Mouse (Mus musculus) heart, adult 2 months (tissue): Measurements from ENCODE around the gene Akr7a5. TPM values are rescaled to one million over a fixed set of nuclear protein-coding genes. Genes with fewer than 3 reads are reported as not detected.

Experiments
- DNase-seq, 2 experiments: peaks; one replicate each; pipeline ENCODE4 v3.0.0; 2021
- H3K27ac ChIP-seq: fragments of 200-600 bp; 2 replicates; pipeline ENCODE4 v1.8.1; 2022
- H3K27me3 ChIP-seq: fragments of 200-500 bp; 2 replicates; pipeline ENCODE4 v1.6.1; 2012; ENCODE audit warnings: mild to moderate bottlenecking, low read length, inconsistent platforms, mixed read lengths; ENCODE audit not compliant: control insufficient read depth, insufficient read depth
- H3K36me3 ChIP-seq: fragments of 200-500 bp; 2 replicates; pipeline ENCODE4 v1.6.1; 2012; ENCODE audit warnings: low read length, inconsistent platforms; ENCODE audit not compliant: control insufficient read depth, insufficient read depth
- H3K4me1 ChIP-seq: fragments of 200-500 bp; 2 replicates; pipeline ENCODE4 v1.6.1; 2011; ENCODE audit warnings: low read length; ENCODE audit not compliant: control insufficient read depth, insufficient read depth
- H3K4me3 ChIP-seq: fragments of 200-600 bp; 2 replicates; pipeline ENCODE4 v1.8.1; 2022
- H3K79me2 ChIP-seq: fragments of 200-500 bp; replicated peaks from 2 replicates; pipeline ENCODE4 v1.6.1; 2012; ENCODE audit warnings: mild to moderate bottlenecking, inconsistent platforms, low read length, moderate library complexity, mixed read lengths; ENCODE audit not compliant: control insufficient read depth, insufficient read depth
- H3K9ac ChIP-seq: fragments of 200-500 bp; 2 replicates; pipeline ENCODE4 v1.6.1; 2012; ENCODE audit warnings: low read depth, mild to moderate bottlenecking, control low read depth, inconsistent platforms, low read length, mixed read lengths
- CTCF ChIP-seq: fragments of 200-600 bp; IDR thresholded peaks from 2 replicates; pipeline ENCODE4 v1.8.1; 2022; ENCODE audit warnings: antibody characterized with exemption, mild to moderate bottlenecking, moderate library complexity
- EP300 ChIP-seq: fragments of 200-500 bp; IDR thresholded peaks from 2 replicates; pipeline ENCODE4 v1.6.1; 2011; ENCODE audit warnings: low read depth, low read length, control low read depth; ENCODE audit not compliant: insufficient read depth
- POLR2A ChIP-seq: fragments of 200-500 bp; IDR thresholded peaks from 2 replicates; pipeline ENCODE4 v1.6.1; 2011; ENCODE audit warnings: mild to moderate bottlenecking, low read depth, low read length, control low read depth; ENCODE audit not compliant: insufficient read depth
- WGBS: fragments of 180-500 bp; shearing (Covaris S2); methylation state at CpG from one replicate; pipeline ENCODE4 v1.1.7; 2018; 5-methylcytosine and 5-hydroxymethylcytosine counted together
- intact Hi-C: fragments of 180-260 bp; cut with DNase I; formaldehyde crosslinking; loops from one replicate; pipeline ENCODE4 v1.15.1; 2025
- polyA plus RNA-seq: library from polyadenylated mRNA; depleted of rRNA; stranded (reverse); fragments of >200 nt; gene quantifications from 2 replicates; pipeline ENCODE4 v1.2.3, GENCODE M21; 2012
- total RNA-seq, 2 experiments: library from RNA; stranded (reverse); gene quantifications; 2 replicates each; pipeline ENCODE4 v1.2.3; 2021

The Akr7a5 gene
- total and polyA plus RNA-seq, 3 experiments: 40.2 to 51.3 (median 48.4) TPM

GRCm38 (mm10) chr4:139289017-139289416 lies 21.5 kb upstream of the Akr7a5 start:
- Histone ChIP-seq H3K36me3 (no peaks in the 10 kb centered on the region), H3K4me1 (peaks cover 4% of the 10 kb centered on the region), H3K4me3 (no peak overlapping the region), H3K9ac (no peak overlapping the region), H3K27me3 (no peaks in the 10 kb centered on the region), H3K79me2 (no peaks in the 10 kb centered on the region), H3K27ac (no peak overlapping the region)
- intact Hi-C loops: loop anchor here (5.0 kb wide), 1 partner anchor 48 kb away; no protein-coding TSS in a partner anchor
- no peak for TF ChIP-seq POLR2A
- 0 out of 2 replicates have a peak, but pooled peaks have one; percentile 5 for TF ChIP-seq EP300
- TF ChIP-seq CTCF: peak; percentile 83
- peak; percentile 48 to 49 for DNase-seq
- 63% methylated on average over 10 of the region's 10 CpGs for WGBS

- intact Hi-C loops: no loop called here
- no peak for TF ChIP-seq EP300
- no peak for TF ChIP-seq POLR2A
- TF ChIP-seq CTCF: no peak
- no peaks in the 10 kb centered on the region for H3K36me3 ChIP-seq
- H3K4me3 ChIP-seq: no peak overlapping the region
- H3K27ac ChIP-seq: no peak overlapping the region
- DNase-seq: no peak
- H3K27me3 ChIP-seq: no peaks in the 10 kb centered on the region
- no peaks in the 10 kb centered on the region for H3K79me2 ChIP-seq
- H3K4me1 ChIP-seq: peaks cover 4% of the 10 kb centered on the region
- WGBS: 87% methylated on average over 16 of the region's 16 CpGs
- H3K9ac ChIP-seq: no peak overlapping the region
Measured at GRCm38 (mm10) chr4:139291099-139291498, 19.4 kb upstream of the Akr7a5 start.

- no peak overlapping the region for H3K9ac ChIP-seq
- peaks cover 4% of the 10 kb centered on the region for H3K4me1 ChIP-seq
- intact Hi-C loops: no loop called here
- no peaks in the 10 kb centered on the region for H3K79me2 ChIP-seq
- H3K27ac ChIP-seq: no peak overlapping the region
- TF ChIP-seq CTCF: no peak
- no peak for TF ChIP-seq POLR2A
- no peak for TF ChIP-seq EP300
- no peak overlapping the region for H3K4me3 ChIP-seq
- no peaks in the 10 kb centered on the region for H3K36me3 ChIP-seq
- no peak for DNase-seq
- no peaks in the 10 kb centered on the region for H3K27me3 ChIP-seq
- WGBS: 90% methylated on average over 5 of the region's 5 CpGs
Measured at GRCm38 (mm10) chr4:139292038-139292437, 18.5 kb upstream of the Akr7a5 start.

GRCm38 (mm10) chr4:139297566-139297965 lies 13.0 kb upstream of the Akr7a5 start:
- intact Hi-C loops: no loop called here
- H3K79me2 ChIP-seq: no peaks in the 10 kb centered on the region
- WGBS: 68% methylated on average over 4 of the region's 4 CpGs
- no peak overlapping the region for H3K27ac ChIP-seq
- peak; percentile 87 for TF ChIP-seq EP300
- no peak for TF ChIP-seq POLR2A
- TF ChIP-seq CTCF: peak; percentile 54
- H3K4me3 ChIP-seq: no peak overlapping the region
- H3K36me3 ChIP-seq: no peaks in the 10 kb centered on the region
- peak; percentile 62 to 76 for DNase-seq
- H3K4me1 ChIP-seq: peaks cover 1% of the 10 kb centered on the region; the same call in 1 of the 2 replicates
- H3K9ac ChIP-seq: no peak overlapping the region
- no peaks in the 10 kb centered on the region for H3K27me3 ChIP-seq

GRCm38 (mm10) chr4:139298671-139299366 lies 11.7 kb upstream of the Akr7a5 start:
- no peak for DNase-seq
- WGBS: 57% methylated on average over 12 of the region's 12 CpGs
- intact Hi-C loops: no loop called here
- Histone ChIP-seq H3K27me3 (no peaks in the 10 kb centered on the region), H3K36me3 (no peaks in the 10 kb centered on the region), H3K9ac (no peak overlapping the region), H3K27ac (no peak overlapping the region), H3K4me3 (no peak overlapping the region), H3K79me2 (no peaks in the 10 kb centered on the region), H3K4me1 (peaks cover 1% of the 10 kb centered on the region; the same call in 1 of the 2 replicates)
- no peak for TF ChIP-seq EP300
- no peak for TF ChIP-seq POLR2A
- TF ChIP-seq CTCF: no peak

- H3K9ac ChIP-seq: no peak overlapping the region
- TF ChIP-seq EP300: no peak
- no peak for TF ChIP-seq POLR2A
- no peak for DNase-seq
- no peak overlapping the region for H3K4me3 ChIP-seq
- H3K36me3 ChIP-seq: no peaks in the 10 kb centered on the region
- 90% methylated on average over 8 of the region's 8 CpGs for WGBS
- no peak overlapping the region for H3K27ac ChIP-seq
- intact Hi-C loops: no loop called here
- no peaks in the 10 kb centered on the region for H3K27me3 ChIP-seq
- peaks cover 1% of the 10 kb centered on the region; the same call in 1 of the 2 replicates for H3K4me1 ChIP-seq
- H3K79me2 ChIP-seq: no peaks in the 10 kb centered on the region
Measured at GRCm38 (mm10) chr4:139301780-139302179, 8.8 kb upstream of the Akr7a5 start.
